Mouse (Mus musculus) midbrain, embryonic 14.5 days (tissue): ENCODE results near the gene Arhgef11. TPM values are rescaled to one million over a fixed set of nuclear protein-coding genes. Genes with fewer than 3 reads are reported as not detected.

Source experiments
- ATAC-seq: fragments of 200-750 bp; cut with Nextera tagmentation; 2 replicates; pipeline ENCODE4 v1.8.0; 2017; ENCODE audit warnings: moderate number of reproducible peaks, moderate library complexity; ENCODE audit not compliant: low FRiP score, low TSS enrichment
- DNase-seq: peaks from one replicate; pipeline ENCODE4 v3.0.0-alpha.2; 2015
- H3K27ac ChIP-seq: fragments of 300-500 bp; sonication (generic); replicated peaks from 2 replicates; pipeline ENCODE4 v1.5.1; 2014; ENCODE audit warnings: mild to moderate bottlenecking, low read depth, low read length, moderate library complexity
- H3K27me3 ChIP-seq: fragments of 300-500 bp; sonication (generic); 2 replicates; pipeline ENCODE4 v1.6.1; 2014; ENCODE audit warnings: low read length, control low read depth, mixed read lengths; ENCODE audit not compliant: control insufficient read depth, insufficient read depth
- H3K36me3 ChIP-seq: fragments of 300-500 bp; sonication (generic); 2 replicates; pipeline ENCODE4 v1.6.1; 2014; ENCODE audit warnings: low read length, control low read depth; ENCODE audit not compliant: control insufficient read depth, insufficient read depth
- H3K4me1 ChIP-seq: fragments of 300-500 bp; sonication (generic); 2 replicates; pipeline ENCODE4 v1.6.1; 2014; ENCODE audit warnings: mild to moderate bottlenecking, antibody characterized with exemption, low read length, control low read depth; ENCODE audit not compliant: control insufficient read depth, insufficient read depth
- H3K4me2 ChIP-seq: fragments of 300-500 bp; sonication (generic); 2 replicates; pipeline ENCODE4 v1.6.1; 2014; ENCODE audit warnings: mild to moderate bottlenecking, low read length, moderate library complexity
- H3K4me3 ChIP-seq: fragments of 300-500 bp; sonication (generic); replicated peaks from 2 replicates; pipeline ENCODE4 v1.5.1; 2014; ENCODE audit warnings: low read depth, low read length
- H3K9ac ChIP-seq: fragments of 300-500 bp; sonication (generic); replicated peaks from 2 replicates; pipeline ENCODE4 v1.6.1; 2014; ENCODE audit warnings: mild to moderate bottlenecking, low read length, moderate library complexity
- H3K9me3 ChIP-seq: fragments of 300-500 bp; sonication (generic); 2 replicates; pipeline ENCODE4 v1.6.1; 2016; ENCODE audit warnings: low read length, control low read depth, mixed read lengths; ENCODE audit not compliant: control insufficient read depth
- WGBS: fragments of 180-500 bp; shearing (Covaris S2); extraction: QIAGEN DNeasy Blood & Tissue Kit; methylation state at CpG from one replicate; pipeline ENCODE4 v1.1.7; 2014; 5-methylcytosine and 5-hydroxymethylcytosine counted together
- polyA plus RNA-seq: library from polyadenylated mRNA; unstranded; fragments of >200 nt; fragmentation: Nextera tagmentation; extraction: Ambion mirVana; gene quantifications from 2 replicates; pipeline ENCODE4 v1.2.1, GENCODE M21; 2014

Arhgef11 gene
- polyA plus RNA-seq, 1 experiment from 2014 or later = 30.6 TPM

GRCm38 (mm10) chr3:87646174-87646573, 28.8 kb downstream of the Arhgef11 start:
- no peaks in the 10 kb centered on the region for H3K27me3 ChIP-seq
- WGBS = 97% methylated on average over 1 of the region's 1 CpGs
- H3K9me3 ChIP-seq = no peaks in the 10 kb centered on the region
- ATAC-seq = no peak
- H3K9ac ChIP-seq = no peak overlapping the region
- DNase-seq = no peak
- H3K4me3 ChIP-seq = no peak overlapping the region
- H3K4me2 ChIP-seq = no peak overlapping the region
- no peak overlapping the region for H3K27ac ChIP-seq
- no peaks in the 10 kb centered on the region for H3K4me1 ChIP-seq
- no peaks in the 10 kb centered on the region for H3K36me3 ChIP-seq

DNA sequence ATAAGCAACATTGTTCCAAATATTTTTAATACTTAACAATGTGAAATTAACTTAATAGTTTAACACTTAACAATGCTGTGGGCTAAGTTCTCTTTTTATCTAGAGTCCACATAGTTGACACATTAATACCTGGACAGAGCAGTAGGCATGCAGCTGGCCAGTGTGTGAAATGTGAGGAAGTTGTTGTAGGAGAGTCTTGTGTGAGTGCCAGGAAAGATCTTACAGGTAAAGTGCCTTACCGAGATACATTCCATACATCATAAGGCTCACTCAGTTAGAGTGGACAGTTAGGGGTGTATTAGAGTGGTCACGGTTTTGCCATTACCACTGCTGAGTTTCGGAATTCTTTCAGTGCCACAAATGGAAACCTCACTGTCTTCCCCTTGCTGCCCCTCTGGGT, 31.7 kb downstream of the Arhgef11 start:
- Histone ChIP-seq H3K9me3 (no peaks in the 10 kb centered on the region), H3K4me1 (no peaks in the 10 kb centered on the region), H3K27ac (no peak overlapping the region), H3K4me2 (no peak overlapping the region), H3K9ac (no peak overlapping the region), H3K36me3 (no peaks in the 10 kb centered on the region), H3K27me3 (no peaks in the 10 kb centered on the region), H3K4me3 (no peak overlapping the region)
- 96% methylated on average over 3 of the region's 3 CpGs for WGBS
- DNase-seq (no peak), ATAC-seq (no peak)

GRCm38 (mm10) chr3:87658348-87658747, 41.0 kb downstream of the Arhgef11 start:
- Histone ChIP-seq H3K4me1 (0 out of 2 replicates have a peak, but pooled peaks cover 3% of the 10 kb centered on the region), H3K27me3 (no peaks in the 10 kb centered on the region), H3K9ac (no peak overlapping the region), H3K4me2 (no peak overlapping the region), H3K9me3 (no peaks in the 10 kb centered on the region), H3K36me3 (no peaks in the 10 kb centered on the region), H3K4me3 (no peak overlapping the region), H3K27ac (no peak overlapping the region)
- 73% methylated on average over 2 of the region's 2 CpGs for WGBS
- ATAC-seq (no peak), DNase-seq (no peak)

- Histone ChIP-seq H3K9me3 (no peaks in the 10 kb centered on the region), H3K4me2 (no peak overlapping the region), H3K36me3 (no peaks in the 10 kb centered on the region), H3K27me3 (no peaks in the 10 kb centered on the region), H3K4me3 (no peak overlapping the region), H3K9ac (no peak overlapping the region), H3K27ac (no peak overlapping the region), H3K4me1 (0 out of 2 replicates have a peak, but pooled peaks cover 3% of the 10 kb centered on the region)
- no peak for DNase-seq
- no peak for ATAC-seq
- 94% methylated on average over 9 of the region's 9 CpGs for WGBS
Measured at GRCm38 (mm10) chr3:87659692-87660429, 42.5 kb downstream of the Arhgef11 start.

GRCm38 (mm10) chr3:87660479-87660878, 43.1 kb downstream of the Arhgef11 start:
- Histone ChIP-seq H3K9me3 (no peaks in the 10 kb centered on the region), H3K36me3 (no peaks in the 10 kb centered on the region), H3K4me1 (no peaks in the 10 kb centered on the region), H3K27ac (no peak overlapping the region), H3K27me3 (no peaks in the 10 kb centered on the region), H3K4me2 (no peak overlapping the region), H3K9ac (no peak overlapping the region), H3K4me3 (no peak overlapping the region)
- no peak for ATAC-seq
- 94% methylated on average over 4 of the region's 4 CpGs for WGBS
- no peak for DNase-seq

DNA sequence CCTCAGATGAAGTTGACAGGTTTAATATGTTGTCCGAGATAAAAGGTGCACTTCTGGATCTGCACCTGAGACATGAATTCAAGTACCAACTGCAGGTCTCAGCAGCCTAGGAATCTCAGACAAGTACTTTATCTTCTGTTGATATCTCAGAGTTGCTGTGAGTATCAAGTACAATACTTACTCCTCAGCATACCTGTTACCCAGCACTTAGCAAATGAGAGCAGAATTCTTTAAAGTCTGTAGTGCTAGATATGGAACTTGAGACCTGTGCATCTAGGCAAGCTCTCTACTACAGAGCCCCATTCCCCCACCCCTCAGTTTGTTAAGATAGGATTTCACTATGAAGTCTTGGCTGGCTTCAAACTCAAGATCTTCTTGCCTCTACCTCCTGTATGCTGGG, 43.9 kb downstream of the Arhgef11 start:
- no peak for DNase-seq
- H3K27ac ChIP-seq = no peak overlapping the region
- no peaks in the 10 kb centered on the region for H3K4me1 ChIP-seq
- H3K9ac ChIP-seq = no peak overlapping the region
- no peaks in the 10 kb centered on the region for H3K36me3 ChIP-seq
- 90% methylated on average over 1 of the region's 1 CpGs for WGBS
- no peak overlapping the region for H3K4me2 ChIP-seq
- ATAC-seq = no peak
- H3K9me3 ChIP-seq = no peaks in the 10 kb centered on the region
- H3K4me3 ChIP-seq = no peak overlapping the region
- no peaks in the 10 kb centered on the region for H3K27me3 ChIP-seq

DNA sequence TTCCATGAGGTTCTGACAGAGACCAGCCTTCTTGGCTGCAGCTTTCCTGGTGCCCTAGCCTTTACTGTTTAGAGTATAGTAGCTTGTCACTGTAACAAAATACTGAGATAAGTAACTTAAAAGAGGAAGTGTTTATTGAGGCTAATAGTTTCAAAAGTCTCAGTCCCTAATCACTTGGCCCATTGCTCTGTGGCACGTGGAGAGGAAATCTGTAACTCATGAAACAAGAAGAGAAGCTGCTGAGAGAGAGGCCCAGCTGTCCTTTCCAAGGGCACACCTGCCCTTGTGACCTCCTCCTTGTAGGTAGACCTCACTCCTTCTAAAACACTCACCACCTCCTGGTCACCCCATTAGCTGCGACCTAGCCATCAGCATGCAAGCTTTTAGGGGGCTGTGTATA, 101.2 kb downstream of the Arhgef11 start:
- no peak overlapping the region for H3K4me3 ChIP-seq
- H3K27ac ChIP-seq = no peak overlapping the region
- H3K36me3 ChIP-seq = peaks cover 97% of the 10 kb centered on the region
- 91% methylated on average over 2 of the region's 2 CpGs for WGBS
- no peaks in the 10 kb centered on the region for H3K9me3 ChIP-seq
- H3K4me2 ChIP-seq = no peak overlapping the region
- H3K4me1 ChIP-seq = no peaks in the 10 kb centered on the region
- DNase-seq = no peak
- ATAC-seq = no peak
- no peaks in the 10 kb centered on the region for H3K27me3 ChIP-seq
- H3K9ac ChIP-seq = no peak overlapping the region

DNA sequence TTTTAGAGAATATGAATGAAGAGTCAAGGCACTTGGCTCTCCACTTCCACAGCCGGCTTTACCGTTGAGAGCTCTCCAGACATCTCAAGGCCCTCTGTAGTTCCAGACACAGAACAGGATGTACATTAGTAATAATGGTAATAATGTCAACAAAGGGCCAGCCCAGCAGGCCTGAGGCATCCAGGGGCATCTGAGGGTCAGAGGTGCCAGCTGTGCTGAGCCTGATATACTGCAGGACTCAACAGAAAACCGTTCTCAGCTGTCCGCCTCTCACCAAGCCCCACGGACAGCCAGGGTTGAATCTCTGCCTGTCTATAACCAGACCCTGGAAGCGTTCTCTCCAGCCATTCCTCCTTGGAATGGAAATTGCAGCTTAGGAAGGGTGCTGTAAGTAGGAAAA, 107.2 kb downstream of the Arhgef11 start:
- Histone ChIP-seq H3K36me3 (peaks cover 95% of the 10 kb centered on the region), H3K4me2 (no peak overlapping the region)
- no peak for ATAC-seq

GRCm38 (mm10) chr3:87725396-87726160, 108.2 kb downstream of the Arhgef11 start:
- WGBS = 96% methylated on average over 16 of the region's 16 CpGs
- H3K36me3 ChIP-seq = peaks cover 96% of the 10 kb centered on the region
- H3K27me3 ChIP-seq = no peaks in the 10 kb centered on the region
- ATAC-seq (no peak), DNase-seq (no peak)
- no peak overlapping the region for H3K4me2 ChIP-seq
- no peak overlapping the region for H3K4me3 ChIP-seq
- H3K27ac ChIP-seq = no peak overlapping the region
- no peaks in the 10 kb centered on the region for H3K4me1 ChIP-seq
- no peak overlapping the region for H3K9ac ChIP-seq
- H3K9me3 ChIP-seq = no peaks in the 10 kb centered on the region

More for the DNA sequence above, 107.2 kb downstream of the Arhgef11 start:
- no peaks in the 10 kb centered on the region for H3K4me1 ChIP-seq
- H3K27me3 ChIP-seq = no peaks in the 10 kb centered on the region
- H3K9me3 ChIP-seq = no peaks in the 10 kb centered on the region
- no peak overlapping the region for H3K9ac ChIP-seq
- no peak for DNase-seq
- H3K4me3 ChIP-seq = no peak overlapping the region
- no peak overlapping the region for H3K27ac ChIP-seq
- 93% methylated on average over 6 of the region's 6 CpGs for WGBS
